Mouse (Mus musculus) hematopoietic stem cell, adult 5-6 weeks (primary cell): ENCODE measurements around the gene 4933416C03Rik. TPM values are rescaled to one million over a fixed set of nuclear protein-coding genes. Genes with fewer than 3 reads are reported as not detected.
A peak's percentile ranks its signal among the peaks of the same experiment; 100 is the strongest.

ENCODE experiments used
- ATAC-seq, 2 experiments: fragments of 125-278 bp in 1 of 2; replicated peaks in 1 of 2; 2 replicates each; pipeline ENCODE4 v1.8.0; 2016 to 2017; ENCODE audit warnings: inconsistent platforms in 2 of 2, mild to moderate bottlenecking in 2 of 2, moderate number of reproducible peaks in 2 of 2, low read depth in 1 of 2, moderate TSS enrichment in 1 of 2; ENCODE audit not compliant: low FRiP score in 2 of 2, poor library complexity in 2 of 2, severe bottlenecking in 2 of 2, insufficient read depth in 1 of 2, low TSS enrichment in 1 of 2
- total RNA-seq: library from RNA; stranded (forward); fragments of 172-1452, 232-1000 nt; gene quantifications from 2 replicates; pipeline ENCODE4 v1.2.3, GENCODE M21; 2017

The 4933416C03Rik gene
- total RNA-seq, 1 experiment from 2014 or later: not detected

DNA sequence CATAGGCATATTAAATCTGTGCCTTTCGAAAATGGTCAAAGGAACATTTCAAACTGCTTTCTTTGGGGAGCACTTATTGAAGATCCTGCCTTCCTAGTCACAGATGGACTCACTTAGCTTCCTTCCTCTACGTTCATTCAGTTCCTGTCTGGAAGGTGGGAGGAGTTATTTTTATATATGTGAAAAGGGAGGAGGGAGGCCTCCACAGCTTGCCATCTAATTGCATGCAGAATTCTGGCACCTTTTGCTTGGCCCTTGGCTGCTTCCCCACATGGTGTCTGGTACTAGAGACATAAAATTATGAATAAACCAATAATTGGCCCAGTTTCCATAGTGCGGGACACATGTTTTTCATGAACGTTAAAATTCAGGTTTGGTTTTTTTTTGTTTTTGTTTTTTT is 5.5 kb downstream of the 4933416C03Rik start:
- ATAC-seq: no peak; a peak in 1 of 4 replicates

DNA sequence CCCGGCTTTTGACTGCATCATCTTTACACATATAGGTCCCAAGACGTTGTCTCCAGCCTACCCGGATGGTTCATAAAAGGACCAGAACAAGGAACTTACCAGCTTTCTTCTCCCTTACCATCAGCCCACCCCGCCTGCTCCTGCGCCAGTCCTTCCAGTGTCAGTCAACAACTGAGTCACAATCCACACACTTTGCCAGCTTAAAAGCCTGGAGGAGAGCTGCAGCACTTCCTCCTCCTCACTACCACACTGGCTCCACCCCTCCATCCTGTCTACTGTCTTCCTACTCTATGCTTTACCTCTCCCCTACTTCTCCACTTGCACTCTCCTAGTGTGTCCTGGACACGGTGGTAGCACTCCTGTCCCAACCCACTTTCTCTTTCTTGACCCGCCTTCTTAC is 15.2 kb downstream of the 4933416C03Rik start:
- ATAC-seq: 0 out of 4 replicates have a peak, but pooled peaks have one; percentile 7 to 25

DNA sequence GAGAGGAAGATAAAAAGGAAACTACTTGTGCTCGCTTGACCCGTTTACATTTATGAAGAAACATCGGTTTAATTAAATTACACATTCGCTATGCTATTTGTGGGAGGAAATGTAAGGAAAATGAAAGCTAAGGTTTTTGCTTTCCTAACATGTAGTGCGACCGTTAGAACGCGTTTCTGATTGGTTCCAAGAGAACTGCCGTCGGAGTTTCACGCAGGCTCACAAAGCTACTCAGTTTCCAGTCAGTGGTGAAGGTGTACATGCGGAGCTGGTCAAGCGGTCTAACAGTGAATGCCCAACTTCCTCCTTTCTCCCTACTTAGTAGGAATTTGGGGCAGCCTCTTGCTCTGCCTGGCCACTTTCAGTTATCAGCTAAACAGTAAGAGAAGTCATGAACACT is 17.3 kb downstream of the 4933416C03Rik start:
- no peak for ATAC-seq

DNA sequence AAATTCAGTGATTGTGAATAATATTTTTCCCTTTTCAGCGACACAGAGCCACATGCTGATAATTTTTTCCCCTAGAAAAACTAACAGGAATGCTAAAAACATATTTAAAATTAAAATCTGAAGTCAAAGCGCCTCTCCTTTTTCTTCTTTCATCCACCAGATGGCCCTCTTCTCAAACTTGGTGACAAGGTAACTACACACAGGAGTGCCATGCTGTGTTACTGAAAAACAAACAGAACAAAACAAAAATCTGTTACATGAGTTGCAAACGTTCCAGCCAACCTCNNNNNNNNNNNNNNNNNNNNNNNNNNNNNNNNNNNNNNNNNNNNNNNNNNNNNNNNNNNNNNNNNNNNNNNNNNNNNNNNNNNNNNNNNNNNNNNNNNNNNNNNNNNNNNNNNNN is 29.8 kb downstream of the 4933416C03Rik start:
- peak in 1 of 2 experiments; percentile 46; a peak in 2 of 4 replicates for ATAC-seq

DNA sequence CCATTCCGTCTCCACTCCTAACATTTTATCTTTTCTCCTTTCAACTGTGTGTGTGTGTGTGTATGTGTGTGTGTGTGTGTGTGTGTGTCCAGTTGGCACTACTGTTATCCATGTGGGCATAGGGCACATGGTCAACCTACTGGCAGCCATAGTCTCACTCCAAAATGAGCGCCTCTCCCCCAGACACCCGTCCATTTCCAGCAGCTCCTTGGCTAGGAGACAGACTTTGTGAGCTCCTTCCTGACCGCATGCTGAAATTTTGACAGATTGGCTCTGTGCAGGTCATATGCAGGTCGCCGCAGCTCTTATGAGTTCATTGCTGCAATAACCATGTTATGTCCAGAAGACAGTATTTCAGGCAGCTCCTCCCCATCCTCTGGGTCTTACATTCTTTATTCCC is 32.9 kb downstream of the 4933416C03Rik start:
- ATAC-seq: no peak

DNA sequence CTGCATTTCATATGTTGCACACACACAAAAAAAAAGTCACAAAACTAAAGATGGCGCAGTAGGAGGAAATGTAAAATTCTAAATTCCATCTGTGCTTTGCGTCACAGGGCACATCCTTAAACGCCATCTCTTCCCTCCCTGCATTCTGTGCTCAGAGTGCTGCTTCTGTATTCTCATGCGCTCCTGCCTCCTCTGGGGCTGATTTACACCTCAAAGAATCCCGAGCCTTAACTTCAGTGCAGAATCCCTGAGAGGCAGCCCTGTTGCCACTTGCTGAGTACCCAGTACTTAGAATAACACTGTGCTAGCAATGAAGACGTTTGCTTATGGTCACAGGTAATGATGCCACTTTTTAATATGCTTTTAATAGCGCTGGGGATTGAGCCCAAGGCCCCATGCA is 34.3 kb downstream of the 4933416C03Rik start:
- ATAC-seq: no peak

DNA sequence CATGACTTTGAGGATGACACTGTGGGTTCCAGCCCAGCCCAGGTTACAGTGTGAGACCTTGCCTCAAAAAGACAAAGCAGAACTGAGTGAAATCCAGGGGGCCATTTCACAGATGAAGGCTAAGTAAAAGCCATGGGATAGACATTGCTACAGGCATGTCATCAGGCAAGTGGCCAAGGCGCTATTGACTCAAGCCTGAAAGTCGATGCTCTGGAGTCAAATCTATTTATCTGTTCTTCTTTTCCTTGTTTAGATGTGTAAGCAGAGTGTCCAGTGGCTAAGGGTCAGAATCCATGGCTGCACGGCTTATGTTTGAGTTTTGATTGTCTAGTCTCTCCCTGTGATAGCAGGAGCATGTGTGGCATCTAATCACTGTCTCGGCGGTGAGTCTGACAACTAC is 35.1 kb downstream of the 4933416C03Rik start:
- ATAC-seq: no peak

DNA sequence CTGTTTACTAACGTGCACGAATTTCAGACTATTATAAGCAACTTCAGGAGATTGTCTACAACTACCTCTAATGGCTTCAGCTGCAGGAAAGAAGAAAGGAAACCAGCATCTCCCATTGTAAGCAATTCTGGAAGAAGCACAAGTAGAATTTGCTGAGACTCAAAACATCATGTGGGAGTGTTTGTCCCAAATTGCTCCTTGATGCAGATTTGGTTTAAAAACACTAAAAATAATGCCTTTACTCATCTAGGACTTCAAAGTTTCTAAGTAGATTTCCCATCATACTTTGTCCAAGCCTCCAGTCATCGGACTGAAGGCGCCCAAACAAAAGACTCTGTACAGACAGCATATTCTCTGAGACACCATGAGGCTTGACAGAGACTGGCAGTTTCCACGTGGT is 37.8 kb downstream of the 4933416C03Rik start:
- no peak for ATAC-seq

Other genes starting within 250 kb of the 4933416C03Rik start
- gene Ptprr, start 95.7 kb downstream of the 4933416C03Rik start, total RNA-seq: 1.5 TPM in 1 of 2 replicates, not detected in the other
- gene Ptprb, start 161.6 kb upstream of the 4933416C03Rik start, total RNA-seq: 0.06 TPM in 1 of 2 replicates, not detected in the other